Mouse (Mus musculus): ENCODE measurements around the gene Ppp1cb.
"Not testable (repeated sequence)": the region's sequence is repeated elsewhere in the genome, so short reads cannot be mapped to it uniquely, and the experiment has no call there.

DNA sequence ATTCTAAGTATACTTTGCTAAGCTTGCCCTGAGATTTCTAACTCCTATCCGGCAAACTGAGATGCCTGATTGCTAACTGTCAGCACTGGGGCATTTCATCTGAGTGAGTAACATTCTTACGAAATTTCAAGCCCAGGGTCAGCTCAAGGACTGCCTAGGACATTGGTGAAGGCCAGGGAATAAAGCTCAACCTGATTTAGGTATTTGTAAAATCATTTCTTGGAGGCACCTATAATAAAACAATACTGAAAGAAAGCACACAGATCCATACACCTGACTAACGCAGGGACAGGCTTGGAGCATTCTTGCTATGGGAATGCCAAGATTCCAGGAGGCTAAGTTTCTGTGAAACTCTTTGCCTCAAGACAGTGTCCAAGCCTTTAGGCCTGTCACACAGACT, 24.3 kb upstream of the Ppp1cb start:
- not testable (repeated sequence) for TF ChIP-seq POLR2A (IDR thresholded peaks at IDR 0.05; ENCODE audit: low read depth, low read length); CTCF (IDR thresholded peaks at IDR 0.05; ENCODE audit: extremely low read depth, insufficient read length, insufficient replicate concordance, low read depth, low read length)
